Mouse (Mus musculus) lung, postnatal 0 days (tissue): Measurements from ENCODE around the gene Fgg. TPM values are rescaled to one million over a fixed set of nuclear protein-coding genes. Genes with fewer than 3 reads are reported as not detected.

Experiments used
- ATAC-seq: fragments of 200-750 bp; cut with Nextera tagmentation; 2 replicates; pipeline ENCODE4 v1.8.0; 2017; ENCODE audit warnings: moderate library complexity
- DNase-seq: peaks from one replicate; pipeline ENCODE4 v3.0.0-alpha.2; 2016; ENCODE audit warnings: low spot score
- H3K27ac ChIP-seq: fragments of 300-500 bp; sonication (generic); 2 replicates; pipeline ENCODE4 v1.5.1; 2014; ENCODE audit warnings: antibody characterized with exemption, mild to moderate bottlenecking, low read length, mixed read lengths
- H3K27me3 ChIP-seq: fragments of 300-500 bp; sonication (generic); replicated peaks from 2 replicates; pipeline ENCODE4 v1.6.1; 2014; ENCODE audit warnings: low read length, mixed read lengths; ENCODE audit not compliant: insufficient read depth
- H3K36me3 ChIP-seq: fragments of 300-500 bp; sonication (generic); 2 replicates; pipeline ENCODE4 v1.6.1; 2014; ENCODE audit warnings: low read length, mixed read lengths; ENCODE audit not compliant: insufficient read depth
- H3K4me1 ChIP-seq: fragments of 300-500 bp; sonication (generic); 2 replicates; pipeline ENCODE4 v1.6.1; 2014; ENCODE audit warnings: antibody characterized with exemption, low read depth, low read length, mixed read lengths; ENCODE audit not compliant: insufficient read depth
- H3K4me2 ChIP-seq: fragments of 300-500 bp; sonication (generic); replicated peaks from 2 replicates; pipeline ENCODE4 v1.6.1; 2014; ENCODE audit warnings: low read depth, mild to moderate bottlenecking, low read length, moderate library complexity, mixed read lengths
- H3K4me3 ChIP-seq: fragments of 300-500 bp; sonication (generic); 2 replicates; pipeline ENCODE4 v1.5.1; 2014; ENCODE audit warnings: low read depth, low read length
- H3K9ac ChIP-seq: fragments of 300-500 bp; sonication (generic); replicated peaks from 2 replicates; pipeline ENCODE4 v1.6.1; 2014; ENCODE audit warnings: low read depth, mild to moderate bottlenecking
- H3K9me3 ChIP-seq: fragments of 300-500 bp; sonication (generic); 2 replicates; pipeline ENCODE4 v1.6.1; 2016; ENCODE audit warnings: low read length, mixed read lengths
- CTCF ChIP-seq: IDR thresholded peaks from 2 replicates; pipeline ENCODE4 v1.5.1; 2016; ENCODE audit warnings: antibody characterized with exemption, mild to moderate bottlenecking
- EP300 ChIP-seq: IDR thresholded peaks from 2 replicates; pipeline ENCODE4 v1.6.1; 2016; ENCODE audit warnings: antibody characterized with exemption, mild to moderate bottlenecking, control low read depth
- WGBS: fragments of 180-500 bp; shearing (Covaris S2); extraction: QIAGEN DNeasy Blood & Tissue Kit; methylation state at CpG from one replicate; pipeline ENCODE4 v1.1.7; 2014; 5-methylcytosine and 5-hydroxymethylcytosine counted together
- polyA plus RNA-seq: library from polyadenylated mRNA; unstranded; fragments of >200 nt; fragmentation: Nextera tagmentation; extraction: Ambion mirVana; gene quantifications from 2 replicates; pipeline ENCODE4 v1.2.1, GENCODE M21; 2015

Gene Fgg
- polyA plus RNA-seq, 1 experiment from 2014 or later = 1.4 TPM

GRCm38 (mm10) chr3:83016236-83016635, 8.7 kb downstream of the Fgg start:
- no peak for DNase-seq
- Histone ChIP-seq H3K9me3 (no peaks in the 10 kb centered on the region), H3K4me3 (no peak overlapping the region), H3K36me3 (no peaks in the 10 kb centered on the region), H3K4me1 (no peaks in the 10 kb centered on the region), H3K4me2 (no peak overlapping the region), H3K27ac (no peak overlapping the region), H3K9ac (no peak overlapping the region), H3K27me3 (no peaks in the 10 kb centered on the region)
- TF ChIP-seq EP300 (no peak), CTCF (no peak)
- 79% methylated on average over 1 of the region's 1 CpGs for WGBS
- ATAC-seq = no peak

DNA sequence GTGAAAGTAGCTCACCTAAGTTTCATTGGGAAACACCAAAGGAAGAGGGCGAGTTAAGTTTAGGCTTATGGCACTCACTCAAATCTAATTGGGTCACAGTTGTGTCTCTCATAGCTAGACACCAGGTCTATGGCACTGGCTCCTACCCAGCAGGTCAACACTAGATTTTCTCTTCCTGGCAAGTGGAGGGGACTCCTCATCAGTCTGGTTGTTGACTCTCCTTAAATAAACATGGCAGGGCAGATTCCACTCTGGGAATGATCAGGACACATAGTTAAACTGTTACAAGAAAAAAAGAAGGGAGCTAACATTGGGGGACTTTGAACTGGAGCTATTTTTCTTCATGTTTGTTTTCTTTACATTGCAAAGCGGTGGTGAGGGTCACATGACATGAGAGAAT, 12.9 kb downstream of the Fgg start:
- Histone ChIP-seq H3K4me2 (no peak overlapping the region), H3K36me3 (no peaks in the 10 kb centered on the region), H3K9ac (no peak overlapping the region), H3K9me3 (no peaks in the 10 kb centered on the region), H3K27me3 (no peaks in the 10 kb centered on the region), H3K4me1 (no peaks in the 10 kb centered on the region), H3K27ac (no peak overlapping the region), H3K4me3 (no peak overlapping the region)
- TF ChIP-seq CTCF = no peak
- TF ChIP-seq EP300 = no peak
- WGBS = 58% methylated on average over 2 of the region's 2 CpGs
- DNase-seq = no peak
- no peak for ATAC-seq

- ATAC-seq (no peak), DNase-seq (no peak)
- H3K4me1 ChIP-seq = no peaks in the 10 kb centered on the region
- H3K27me3 ChIP-seq = no peaks in the 10 kb centered on the region
- no peak overlapping the region for H3K4me2 ChIP-seq
- 69% methylated on average over 5 of the region's 5 CpGs for WGBS
- H3K27ac ChIP-seq = no peak overlapping the region
- H3K9me3 ChIP-seq = no peaks in the 10 kb centered on the region
- no peak overlapping the region for H3K4me3 ChIP-seq
- no peaks in the 10 kb centered on the region for H3K36me3 ChIP-seq
- no peak overlapping the region for H3K9ac ChIP-seq
- TF ChIP-seq EP300 (no peak), CTCF (no peak)
These were observed 13.7 kb downstream of the Fgg start for GRCm38 (mm10) chr3:83021176-83021575.

DNA sequence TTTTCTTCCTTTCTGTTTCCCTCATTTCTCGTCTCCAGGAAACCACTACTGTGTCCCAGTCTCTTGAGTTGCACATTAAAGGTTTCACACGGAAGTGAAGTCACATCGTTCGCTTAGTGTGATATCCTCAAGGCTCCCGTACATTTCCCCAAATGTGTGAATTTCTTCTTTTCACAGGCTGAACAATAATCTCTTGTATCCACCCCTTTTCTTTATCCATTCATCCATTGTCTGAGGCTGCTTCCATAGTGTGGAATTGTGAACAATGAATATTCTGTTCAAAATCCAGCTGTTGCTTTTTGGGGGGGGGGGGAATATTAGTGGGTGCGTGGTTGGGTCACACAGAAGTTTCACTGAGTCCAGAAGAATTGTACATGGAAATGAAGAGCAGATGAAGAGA, 17.5 kb downstream of the Fgg start:
- Histone ChIP-seq H3K27me3 (no peaks in the 10 kb centered on the region), H3K4me1 (no peaks in the 10 kb centered on the region), H3K4me3 (no peak overlapping the region), H3K36me3 (no peaks in the 10 kb centered on the region), H3K4me2 (no peak overlapping the region), H3K9me3 (no peaks in the 10 kb centered on the region), H3K27ac (no peak overlapping the region), H3K9ac (no peak overlapping the region)
- ATAC-seq (no peak), DNase-seq (no peak)
- TF ChIP-seq CTCF (no peak), EP300 (no peak)
- WGBS = 75% methylated on average over 6 of the region's 6 CpGs

DNA sequence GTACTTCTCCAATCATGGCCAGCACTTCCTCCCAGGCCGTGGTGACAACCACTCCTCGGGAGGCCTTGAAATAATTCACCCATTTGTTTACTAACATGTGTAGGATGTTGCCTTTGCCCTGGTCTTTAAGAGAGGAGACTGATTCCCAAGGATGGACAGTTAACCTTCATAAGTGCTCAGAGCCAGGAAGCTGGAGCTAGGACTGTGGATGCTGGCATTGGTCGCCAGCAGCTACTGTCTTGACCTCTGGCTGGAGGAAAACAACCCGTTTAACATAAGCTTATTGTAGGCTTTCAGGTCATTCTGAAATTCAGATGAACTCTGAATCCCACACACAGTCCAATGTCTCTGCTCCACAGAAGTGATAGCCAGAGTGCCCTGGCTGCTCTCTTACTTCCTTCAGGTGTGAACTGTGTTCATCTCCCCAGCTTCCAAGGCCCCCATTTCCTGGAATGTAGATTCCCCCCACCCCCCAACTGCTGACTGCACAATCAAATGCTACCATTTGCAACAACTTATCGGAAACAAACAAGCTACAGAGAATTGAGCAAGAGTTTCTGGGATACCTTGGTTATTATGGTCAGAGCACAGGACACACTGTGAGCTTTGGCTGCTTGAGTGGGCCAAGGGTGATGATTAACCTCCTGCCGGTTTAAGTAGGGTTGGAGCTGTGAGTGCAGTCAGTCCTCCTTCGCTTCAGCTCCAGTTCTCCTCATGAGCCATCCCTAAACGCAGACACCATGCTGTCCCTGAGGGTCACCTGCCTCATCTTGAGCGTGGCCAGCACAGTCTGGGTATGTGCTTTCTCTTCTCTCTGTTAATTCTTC, 18.2 kb downstream of the Fgg start, which contains the start of gene Fga:
Fga (plus strand) TSS at position 602 of the 827 bp plus-strand sequence.
- Histone ChIP-seq H3K27ac (no peak within 1 kb of the TSS), H3K4me1 (no peaks in the 10 kb centered on the region), H3K4me2 (no peak within 1 kb of the TSS), H3K4me3 (no peak within 1 kb of the TSS), H3K27me3 (no peaks in the 10 kb centered on the region), H3K9ac (no peak within 1 kb of the TSS), H3K36me3 (no peaks in the 10 kb centered on the region), H3K9me3 (no peaks in the 10 kb centered on the region)
- ATAC-seq (no peak), DNase-seq (no peak)
- no peak for TF ChIP-seq CTCF
- no peak for TF ChIP-seq EP300
- WGBS = 68% methylated on average over 9 of the region's 9 CpGs

DNA sequence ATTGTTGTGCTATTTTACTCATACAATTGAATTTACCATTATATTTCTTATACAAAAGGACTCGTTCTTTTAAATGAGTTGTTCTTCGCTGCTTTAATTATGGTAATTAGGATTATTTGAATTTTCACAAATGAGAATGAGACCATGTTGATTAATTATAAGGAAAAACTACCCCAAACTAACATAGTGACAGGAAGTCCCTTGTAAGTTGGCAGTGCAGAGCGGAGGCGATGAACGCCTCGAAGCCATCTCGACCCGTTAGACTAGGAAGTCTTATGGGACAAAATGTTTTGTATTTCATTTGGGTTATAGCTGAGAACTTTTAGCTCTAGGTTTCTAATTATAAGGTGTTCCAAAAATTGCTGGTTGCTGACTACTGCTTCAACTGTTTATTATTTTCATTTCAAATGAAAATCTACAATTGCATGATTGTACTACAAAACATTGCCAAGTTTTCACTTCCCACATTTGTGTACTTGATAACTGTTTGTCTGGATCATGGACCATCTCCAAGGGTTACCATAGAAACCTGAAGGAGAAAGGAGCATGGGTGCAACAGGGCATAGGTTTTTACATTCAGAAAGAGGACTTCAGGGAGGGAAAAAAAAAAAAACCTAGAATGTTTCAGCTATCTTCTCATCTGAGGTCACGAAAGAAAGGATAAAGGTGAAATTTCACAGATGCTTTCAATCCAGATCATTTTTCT, 20.2 kb downstream of the Fgg start:
- ATAC-seq (no peak), DNase-seq (no peak)
- H3K9ac ChIP-seq = no peak overlapping the region
- no peak overlapping the region for H3K27ac ChIP-seq
- no peak for TF ChIP-seq EP300
- no peak for TF ChIP-seq CTCF
- H3K4me1 ChIP-seq = no peaks in the 10 kb centered on the region
- H3K27me3 ChIP-seq = no peaks in the 10 kb centered on the region
- 85% methylated on average over 9 of the region's 9 CpGs for WGBS
- H3K4me3 ChIP-seq = no peak overlapping the region
- no peak overlapping the region for H3K4me2 ChIP-seq
- H3K9me3 ChIP-seq = no peaks in the 10 kb centered on the region
- no peaks in the 10 kb centered on the region for H3K36me3 ChIP-seq
